Mouse (Mus musculus): ENCODE measurements around the gene Slc3a2. TPM values are rescaled to one million over a fixed set of nuclear protein-coding genes. Genes with fewer than 3 reads are reported as not detected.

The Slc3a2 gene
- total RNA-seq, 1 experiment from 2014 or later = 88.1 TPM

DNA sequence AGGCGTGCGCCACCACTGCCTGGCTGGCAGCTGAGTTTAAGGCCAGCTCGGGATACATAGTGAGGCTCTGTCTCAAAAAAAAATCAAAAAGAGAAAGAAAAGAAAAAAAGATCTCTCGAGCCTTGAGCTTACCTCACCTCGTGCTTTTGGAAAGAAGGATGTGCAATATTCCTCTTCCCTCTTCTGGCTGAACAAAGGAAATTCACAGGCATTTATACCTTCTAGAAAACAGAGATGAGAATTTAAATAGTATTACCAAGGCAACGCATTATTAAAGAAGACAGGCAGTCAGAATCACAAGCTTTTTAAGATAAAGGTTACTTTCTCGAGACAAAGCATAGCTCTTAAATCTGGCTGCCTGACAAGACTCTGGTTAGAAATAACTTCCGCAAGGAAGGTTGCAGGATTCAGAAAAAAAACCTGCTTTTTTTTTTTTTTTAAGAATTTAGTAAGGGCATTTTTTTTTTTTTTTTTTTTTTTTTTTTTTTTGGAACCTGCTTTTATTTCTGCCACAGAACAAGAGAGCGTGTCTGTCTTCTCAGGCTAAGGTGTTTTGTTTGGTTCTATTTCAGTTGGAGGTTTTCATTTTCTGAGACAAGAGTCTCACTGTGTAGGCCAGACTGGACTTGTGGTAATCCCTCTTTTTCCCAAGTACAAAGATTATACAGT lies 31.2 kb downstream of the Slc3a2 start:
- ATAC-seq (replicated peaks in 1 of 2; ENCODE audit: insufficient read depth in 1 of 2, low FRiP score in 2 of 2, low TSS enrichment in 1 of 2, low read depth in 1 of 2, poor library complexity in 2 of 2, severe bottlenecking in 2 of 2) = no peak

DNA sequence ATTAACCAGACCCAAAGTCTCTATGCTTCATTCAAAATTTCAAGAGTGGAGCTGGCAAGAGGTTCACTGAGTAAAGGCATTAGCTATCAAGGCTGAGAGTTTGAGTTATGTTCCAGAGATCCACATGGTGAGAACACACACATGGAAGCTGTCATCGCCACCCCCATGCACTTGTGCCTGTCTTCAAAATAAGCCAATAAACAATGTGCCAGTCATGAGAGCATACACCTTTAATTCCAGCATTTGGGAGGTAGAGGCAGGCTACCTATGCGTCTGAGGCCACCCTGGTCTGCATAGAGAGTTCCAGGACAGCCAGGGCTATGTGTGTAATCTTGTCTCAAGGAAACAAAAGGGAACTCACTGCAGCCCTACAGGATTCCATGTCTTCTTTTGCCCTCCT lies 39.5 kb downstream of the Slc3a2 start:
- ATAC-seq (replicated peaks in 1 of 2; ENCODE audit: insufficient read depth in 1 of 2, low FRiP score in 2 of 2, low TSS enrichment in 1 of 2, low read depth in 1 of 2, poor library complexity in 2 of 2, severe bottlenecking in 2 of 2) = no peak

DNA sequence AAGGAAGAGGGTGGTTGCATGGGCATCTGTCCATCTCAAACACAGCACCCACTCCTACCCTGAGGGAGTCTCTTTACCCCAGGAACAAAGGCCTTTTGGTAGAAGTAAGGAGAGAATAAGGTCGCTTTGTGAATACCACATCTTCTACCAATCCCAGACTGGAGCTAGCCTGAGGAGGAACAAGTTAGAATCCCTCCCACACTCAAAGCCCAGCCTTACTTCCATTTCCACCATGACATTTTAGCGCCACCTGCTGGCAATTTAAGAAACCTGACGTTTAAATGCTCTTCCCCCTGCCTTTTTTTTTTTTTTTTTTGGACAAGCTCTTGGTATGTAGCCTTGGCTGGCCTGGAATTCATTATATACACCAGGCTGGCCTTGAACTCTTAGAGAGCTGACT lies 40.2 kb downstream of the Slc3a2 start:
- peak; percentile 77 to 85 for ATAC-seq (replicated peaks in 1 of 2; ENCODE audit: insufficient read depth in 1 of 2, low FRiP score in 2 of 2, low TSS enrichment in 1 of 2, low read depth in 1 of 2, poor library complexity in 2 of 2, severe bottlenecking in 2 of 2)

DNA sequence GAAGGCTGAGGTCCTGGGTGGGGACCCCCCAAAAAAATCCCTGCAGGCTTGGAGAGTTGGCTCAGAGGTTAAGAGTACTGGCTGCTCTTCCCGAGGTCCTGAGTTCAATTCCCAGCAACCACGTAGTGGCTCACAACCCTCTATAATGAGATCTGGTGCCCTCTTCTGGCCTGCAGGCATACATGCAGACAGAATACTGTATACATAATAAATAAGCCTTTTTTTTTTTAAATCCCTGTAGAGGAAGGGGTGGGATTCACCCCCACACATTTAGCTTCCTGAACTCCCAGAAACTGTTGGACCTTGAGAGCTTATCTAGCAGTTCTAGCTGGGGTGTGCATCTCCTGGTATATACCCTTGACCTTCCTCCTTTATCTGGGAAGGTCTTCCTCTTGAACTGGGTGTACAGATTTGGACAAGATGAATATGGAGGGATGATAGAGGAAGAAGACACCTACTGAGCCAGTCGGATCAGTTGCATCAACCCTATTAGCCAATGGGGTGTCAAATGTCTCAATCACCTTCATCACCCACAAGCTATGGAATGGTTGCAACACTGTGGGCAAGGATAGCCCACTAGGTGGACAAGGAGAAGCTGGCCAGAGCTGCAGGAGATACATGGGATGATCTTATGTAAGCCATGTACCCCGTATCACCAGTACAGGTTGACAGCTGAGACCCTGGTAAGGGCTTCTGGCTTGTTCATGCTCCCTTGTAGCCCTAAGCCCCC lies 41.4 kb downstream of the Slc3a2 start:
- ATAC-seq (replicated peaks in 1 of 2; ENCODE audit: insufficient read depth in 1 of 2, low FRiP score in 2 of 2, low TSS enrichment in 1 of 2, low read depth in 1 of 2, poor library complexity in 2 of 2, severe bottlenecking in 2 of 2) = peak in 1 of 2 experiments; percentile 33; a peak in 1 of 4 replicates

DNA sequence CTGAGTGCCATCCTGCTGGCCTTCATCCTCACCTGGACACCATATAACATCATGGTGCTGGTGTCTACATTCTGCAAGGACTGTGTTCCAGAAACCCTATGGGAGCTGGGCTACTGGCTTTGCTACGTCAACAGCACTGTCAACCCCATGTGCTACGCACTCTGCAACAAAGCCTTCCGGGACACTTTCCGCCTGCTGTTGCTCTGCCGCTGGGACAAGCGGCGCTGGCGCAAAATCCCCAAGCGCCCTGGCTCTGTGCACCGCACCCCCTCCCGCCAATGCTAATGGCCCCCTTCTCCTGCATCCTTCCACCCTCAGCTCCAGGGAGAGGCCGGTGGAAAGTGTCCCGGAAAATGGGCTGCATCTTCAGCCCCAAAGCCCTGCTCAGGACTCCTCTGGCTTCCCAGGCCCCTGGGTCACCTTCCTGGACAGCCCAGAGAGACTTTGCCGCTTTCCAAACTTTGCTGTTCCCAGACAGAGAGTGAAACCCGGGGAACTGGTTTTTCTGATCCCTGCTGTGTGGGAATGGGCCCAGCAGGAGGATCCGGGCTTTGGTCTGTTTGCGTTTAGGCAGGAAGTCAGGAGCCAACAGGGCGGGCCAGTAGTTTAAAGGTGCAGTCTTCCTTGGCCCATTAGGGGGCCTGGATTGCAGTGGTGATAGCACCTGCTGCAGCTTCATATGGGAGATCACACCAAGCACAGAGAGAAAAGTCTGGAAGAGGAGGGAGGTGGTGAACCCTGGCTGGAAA lies 44.0 kb downstream of the Slc3a2 start:
- no peak for ATAC-seq (replicated peaks in 1 of 2; ENCODE audit: insufficient read depth in 1 of 2, low FRiP score in 2 of 2, low TSS enrichment in 1 of 2, low read depth in 1 of 2, poor library complexity in 2 of 2, severe bottlenecking in 2 of 2)

DNA sequence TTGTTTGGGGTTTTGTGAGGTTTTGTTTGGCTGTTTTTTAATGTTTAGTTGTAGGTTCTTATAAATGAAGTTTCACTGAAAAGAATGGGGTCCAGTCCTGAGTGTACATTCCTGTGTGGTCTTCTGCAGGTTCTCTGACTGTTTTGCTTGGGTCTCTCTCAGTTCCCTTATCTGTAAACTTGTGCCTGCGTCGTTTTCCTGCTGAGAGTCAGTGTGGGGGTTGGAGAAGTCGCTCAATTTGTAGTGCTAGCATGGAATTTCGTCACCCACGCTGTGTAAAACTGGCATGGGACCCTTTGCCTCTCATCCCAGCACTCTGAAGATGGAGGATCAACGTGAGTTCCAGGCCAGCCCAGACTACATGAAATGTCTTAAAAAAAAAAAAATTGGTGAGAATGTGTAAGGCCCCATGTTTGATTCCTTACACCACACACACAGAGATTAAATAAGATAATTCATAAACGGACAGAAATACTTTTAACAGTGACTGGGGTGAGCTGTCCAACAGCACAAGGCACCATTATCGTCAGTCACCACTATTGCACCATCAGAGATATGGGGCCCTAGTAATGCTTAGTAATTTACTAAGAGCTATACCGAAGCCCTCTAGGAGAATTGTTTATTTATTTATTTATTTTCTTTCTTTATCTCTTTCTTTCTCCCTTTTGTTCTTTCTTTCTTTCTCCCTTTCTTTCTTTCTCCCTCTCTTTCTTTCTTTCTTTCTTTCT lies 49.7 kb downstream of the Slc3a2 start:
- ATAC-seq (replicated peaks in 1 of 2; ENCODE audit: insufficient read depth in 1 of 2, low FRiP score in 2 of 2, low TSS enrichment in 1 of 2, low read depth in 1 of 2, poor library complexity in 2 of 2, severe bottlenecking in 2 of 2) = no peak

DNA sequence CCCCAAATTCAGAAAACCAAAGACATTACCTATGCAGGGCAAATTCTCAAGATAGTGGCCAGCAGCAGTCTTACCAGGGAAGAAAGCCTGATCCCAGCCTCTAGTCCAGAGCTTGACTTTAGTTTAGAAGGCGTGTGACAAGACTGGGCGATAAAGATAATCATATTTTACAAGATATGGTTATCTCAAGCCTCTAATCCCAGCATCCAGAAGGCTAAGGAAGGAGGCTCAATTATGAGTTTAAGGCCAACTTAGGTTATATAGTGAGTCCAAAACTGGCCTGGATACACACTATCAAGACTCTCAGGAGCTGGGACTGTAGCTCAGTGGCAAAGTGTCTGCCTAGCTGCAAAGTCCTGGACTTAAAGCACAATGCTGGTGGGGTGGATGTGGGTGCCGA lies 50.3 kb downstream of the Slc3a2 start:
- no peak for ATAC-seq (replicated peaks in 1 of 2; ENCODE audit: insufficient read depth in 1 of 2, low FRiP score in 2 of 2, low TSS enrichment in 1 of 2, low read depth in 1 of 2, poor library complexity in 2 of 2, severe bottlenecking in 2 of 2)

DNA sequence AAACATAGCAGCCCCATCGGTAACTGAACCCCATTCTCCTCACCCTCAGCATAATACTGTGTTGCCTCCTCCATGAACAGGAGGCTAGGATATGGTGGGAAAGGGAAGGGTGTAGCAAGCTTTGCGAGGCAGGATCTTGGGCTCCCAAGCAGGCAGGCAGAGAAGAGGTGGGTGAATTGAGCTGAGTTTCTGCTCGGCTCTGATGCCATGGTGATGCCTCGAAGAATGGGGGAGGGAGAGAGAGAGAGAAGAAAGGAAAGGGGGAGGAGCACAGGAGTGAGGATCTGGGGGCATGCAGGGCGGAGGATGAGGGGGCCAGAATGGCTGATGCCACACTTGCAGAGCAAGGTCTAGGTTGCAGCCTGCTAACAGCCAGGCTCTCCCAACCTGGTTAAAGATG lies 57.4 kb downstream of the Slc3a2 start:
- ATAC-seq (replicated peaks in 1 of 2; ENCODE audit: insufficient read depth in 1 of 2, low FRiP score in 2 of 2, low TSS enrichment in 1 of 2, low read depth in 1 of 2, poor library complexity in 2 of 2, severe bottlenecking in 2 of 2) = no peak

DNA sequence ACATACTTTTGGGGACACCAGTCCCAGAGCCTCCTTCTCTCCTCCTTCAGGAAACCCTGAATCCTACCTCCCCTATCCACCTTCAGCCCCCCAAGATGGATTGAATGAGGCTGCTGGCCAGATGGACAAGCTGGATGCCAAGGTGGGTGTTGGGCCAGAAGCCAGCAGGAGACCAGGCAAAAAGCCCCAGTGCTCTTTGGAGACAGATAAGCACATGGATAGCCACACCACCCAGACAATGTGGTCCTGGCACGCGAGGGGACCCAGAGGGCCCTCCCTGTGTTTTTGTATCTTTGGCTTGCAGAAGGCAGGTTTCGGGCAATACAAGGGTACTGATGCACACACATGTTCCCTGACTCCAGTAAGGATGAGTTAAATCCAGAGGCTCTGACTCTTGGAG lies 58.3 kb downstream of the Slc3a2 start:
- no peak for ATAC-seq (replicated peaks in 1 of 2; ENCODE audit: insufficient read depth in 1 of 2, low FRiP score in 2 of 2, low TSS enrichment in 1 of 2, low read depth in 1 of 2, poor library complexity in 2 of 2, severe bottlenecking in 2 of 2)

DNA sequence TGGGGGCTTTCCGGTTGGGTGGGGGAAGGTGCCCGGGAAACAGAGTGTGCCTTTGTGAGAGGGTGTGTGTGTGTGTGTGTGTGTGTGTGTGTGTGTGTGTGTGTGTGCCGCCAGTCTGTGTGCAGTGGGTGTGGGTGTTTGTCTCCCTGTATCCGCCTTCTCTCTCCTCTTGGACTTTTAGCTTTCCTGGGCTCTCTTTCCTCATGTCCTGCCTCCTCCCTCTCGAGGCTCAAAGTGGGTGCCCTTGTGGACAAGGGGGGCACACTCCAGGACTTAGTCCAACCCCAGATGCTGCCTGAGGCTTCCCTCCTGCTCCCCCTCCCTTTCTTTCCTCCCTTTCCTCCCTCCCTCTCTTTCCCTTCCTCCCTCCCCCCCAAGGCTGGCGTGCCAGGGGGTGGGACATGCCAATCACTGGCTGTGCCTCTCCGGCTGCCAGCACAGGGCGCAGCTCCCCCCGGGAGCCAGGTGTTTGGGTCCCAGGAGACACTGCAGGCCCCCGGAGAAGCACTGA lies 59.2 kb downstream of the Slc3a2 start:
- 0 out of 4 replicates have a peak, but pooled peaks of 1 of the 2 experiments have one; percentile 1 for ATAC-seq (replicated peaks in 1 of 2; ENCODE audit: insufficient read depth in 1 of 2, low FRiP score in 2 of 2, low TSS enrichment in 1 of 2, low read depth in 1 of 2, poor library complexity in 2 of 2, severe bottlenecking in 2 of 2)

DNA sequence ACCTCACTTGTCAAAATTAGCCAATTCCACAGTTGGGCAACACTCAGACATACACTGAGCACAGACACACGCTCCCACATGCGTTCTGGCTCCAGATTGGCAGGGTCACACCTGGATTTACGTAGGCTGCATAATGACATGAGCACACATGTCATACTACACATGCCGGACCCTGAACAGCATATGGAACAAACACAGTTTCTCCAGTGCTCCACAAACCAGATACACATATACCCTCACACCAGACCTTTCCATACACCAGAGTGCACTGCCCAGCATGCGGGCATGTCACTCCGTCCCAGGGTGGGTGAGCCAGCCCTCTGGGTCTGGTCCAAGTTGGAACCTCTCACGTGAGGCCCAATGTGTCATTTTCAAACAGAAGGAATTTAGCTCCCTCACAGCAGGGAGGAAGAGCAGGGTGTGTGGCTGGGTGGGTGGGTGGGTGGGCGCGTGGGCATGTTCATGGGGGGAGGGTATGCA lies 59.8 kb downstream of the Slc3a2 start, which contains the start of gene Chrm1:
TSS of gene Chrm1 (plus strand) at position 430 of the 480 bp plus-strand sequence.
- no peak for ATAC-seq (replicated peaks in 1 of 2; ENCODE audit: insufficient read depth in 1 of 2, low FRiP score in 2 of 2, low TSS enrichment in 1 of 2, low read depth in 1 of 2, poor library complexity in 2 of 2, severe bottlenecking in 2 of 2)

DNA sequence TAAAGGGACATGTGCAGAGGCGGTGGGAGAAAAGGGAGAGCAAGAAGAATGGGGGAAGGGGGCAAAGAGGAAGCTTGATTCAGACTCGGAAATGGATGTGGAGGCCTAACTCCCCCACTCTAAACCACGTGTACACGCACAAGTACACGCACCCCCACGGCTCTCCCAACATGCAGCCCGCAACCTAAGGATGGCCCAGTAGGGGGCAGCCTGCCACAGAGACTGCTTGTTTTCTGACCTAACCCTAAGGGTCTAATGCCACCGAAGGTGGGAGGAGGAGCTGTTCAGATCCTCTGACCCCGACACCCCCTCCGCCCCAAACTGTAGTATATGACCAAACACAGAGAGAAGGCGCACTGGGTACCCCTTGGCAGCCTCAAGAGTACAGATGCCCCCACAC lies 60.8 kb downstream of the Slc3a2 start:
- ATAC-seq (replicated peaks in 1 of 2; ENCODE audit: insufficient read depth in 1 of 2, low FRiP score in 2 of 2, low TSS enrichment in 1 of 2, low read depth in 1 of 2, poor library complexity in 2 of 2, severe bottlenecking in 2 of 2) = peak; percentile 65 to 73; a peak in 3 of 4 replicates

DNA sequence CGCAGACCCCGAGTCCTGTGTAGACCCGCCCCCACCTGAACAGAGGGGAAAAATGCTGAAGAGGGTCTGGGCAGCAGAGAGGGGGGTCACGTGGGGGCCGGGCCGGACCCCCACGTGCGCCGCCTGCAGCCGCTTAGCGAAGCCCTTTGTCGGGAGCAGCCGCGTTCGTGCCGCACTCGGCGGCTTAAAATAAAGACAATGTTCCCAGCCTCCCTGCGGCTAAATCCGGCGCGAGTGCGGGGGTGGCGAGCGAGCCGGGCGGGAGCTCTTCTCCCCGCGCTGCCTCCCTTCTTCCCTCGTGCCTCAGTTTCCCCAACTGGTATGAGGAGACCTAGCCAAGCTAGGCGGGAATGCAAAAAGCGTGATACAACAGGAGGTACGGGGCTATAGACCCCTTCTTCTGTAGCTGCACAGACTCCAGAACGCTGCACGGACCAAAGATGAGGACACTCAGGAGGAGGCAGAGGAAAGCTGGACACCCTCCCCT lies 61.3 kb downstream of the Slc3a2 start:
- ATAC-seq (replicated peaks in 1 of 2; ENCODE audit: insufficient read depth in 1 of 2, low FRiP score in 2 of 2, low TSS enrichment in 1 of 2, low read depth in 1 of 2, poor library complexity in 2 of 2, severe bottlenecking in 2 of 2) = no peak; a peak in 1 of 4 replicates

Other genes with a start within 250 kb of the Slc3a2 start
- gene Slc22a8, start 132.1 kb downstream of the Slc3a2 start, total RNA-seq (2017) = 0.31 TPM in 1 of 2 replicates, not detected in the other
- gene Slc22a6, start 105.3 kb downstream of the Slc3a2 start, total RNA-seq (2017) = not detected in 2 replicates
- gene Chrm1, start 59.6 kb downstream of the Slc3a2 start, total RNA-seq (2017) = not detected in 2 replicates
- gene Wdr74, start 12.5 kb upstream of the Slc3a2 start, total RNA-seq (2017) = 58.5 and 90.9 TPM in 2 replicates
- gene 1700092M07Rik, start 17.3 kb upstream of the Slc3a2 start, total RNA-seq (2017) = not detected in 2 replicates
- gene Stx5a, start 18.0 kb upstream of the Slc3a2 start, total RNA-seq (2017) = 90.9 and 120 TPM in 2 replicates
- 87.8 and 104 TPM in 2 replicates for gene Nxf1, start 33.7 kb upstream of the Slc3a2 start, total RNA-seq (2017)
- 22.0 and 51.0 TPM in 2 replicates for gene Tmem223, start 47.6 kb upstream of the Slc3a2 start, total RNA-seq (2017)
- gene Tmem179b, start 51.1 kb upstream of the Slc3a2 start, total RNA-seq (2017) = 35.0 and 65.5 TPM in 2 replicates
- 12.3 and 15.6 TPM in 2 replicates for gene Taf6l, start 63.0 kb upstream of the Slc3a2 start, total RNA-seq (2017)
- 58.9 and 69.7 TPM in 2 replicates for gene Polr2g, start 75.2 kb upstream of the Slc3a2 start, total RNA-seq (2017)
- gene Zbtb3, start 79.2 kb upstream of the Slc3a2 start, total RNA-seq (2017) = 1.1 and 3.7 TPM in 2 replicates
- gene Ttc9c, start 96.0 kb upstream of the Slc3a2 start, total RNA-seq (2017) = 61.0 and 83.7 TPM in 2 replicates
- 67.9 and 104 TPM in 2 replicates for gene Hnrnpul2, start 96.6 kb upstream of the Slc3a2 start, total RNA-seq (2017)
- not detected in 2 replicates for gene AC129217.1, start 106.4 kb upstream of the Slc3a2 start, total RNA-seq (2017)
- 49.6 and 52.7 TPM in 2 replicates for gene Bscl2, start 114.1 kb upstream of the Slc3a2 start, total RNA-seq (2017)
- gene Gng3, start 115.8 kb upstream of the Slc3a2 start, total RNA-seq (2017) = 0.38 TPM in 1 of 2 replicates, not detected in the other
- gene Lrrn4cl, start 127.4 kb upstream of the Slc3a2 start, total RNA-seq (2017) = not detected in 2 replicates
- 174 and 180 TPM in 2 replicates for gene Ubxn1, start 148.1 kb upstream of the Slc3a2 start, total RNA-seq (2017)
- 117 and 118 TPM in 2 replicates for gene Uqcc3, start 157.6 kb upstream of the Slc3a2 start, total RNA-seq (2017)
- 5.8 and 26.3 TPM in 2 replicates for gene Lbhd1, start 160.4 kb upstream of the Slc3a2 start, total RNA-seq (2017)
- not detected in 2 replicates for gene Gm49403, start 160.6 kb upstream of the Slc3a2 start, total RNA-seq (2017)
- gene 1810009A15Rik, start 165.5 kb upstream of the Slc3a2 start, total RNA-seq (2017) = 43.8 and 69.3 TPM in 2 replicates
- gene Gm49416, start 165.6 kb upstream of the Slc3a2 start, total RNA-seq (2017) = not detected in 2 replicates
- 10.9 and 13.2 TPM in 2 replicates for gene Ints5, start 169.6 kb upstream of the Slc3a2 start, total RNA-seq (2017)
- gene Ganab, start 174.7 kb upstream of the Slc3a2 start, total RNA-seq (2017) = 70.1 and 70.6 TPM in 2 replicates
- 17.2 and 26.8 TPM in 2 replicates for gene B3gat3, start 197.0 kb upstream of the Slc3a2 start, total RNA-seq (2017)
- 2.1 and 3.1 TPM in 2 replicates for gene Rom1, start 206.0 kb upstream of the Slc3a2 start, total RNA-seq (2017)
- gene Eml3, start 206.2 kb upstream of the Slc3a2 start, total RNA-seq (2017) = 25.4 and 27.2 TPM in 2 replicates
- gene Mta2, start 218.5 kb upstream of the Slc3a2 start, total RNA-seq (2017) = 148 and 167 TPM in 2 replicates
- gene Tut1, start 230.5 kb upstream of the Slc3a2 start, total RNA-seq (2017) = 23.2 and 25.3 TPM in 2 replicates
- 700 and 731 TPM in 2 replicates for gene Eef1g, start 243.7 kb upstream of the Slc3a2 start, total RNA-seq (2017)